Mouse (Mus musculus) hindbrain, embryonic 16.5 days (tissue): ENCODE measurements around the gene Rsph3b. TPM values are rescaled to one million over a fixed set of nuclear protein-coding genes. Genes with fewer than 3 reads are reported as not detected.
"Not testable (repeated sequence)": the region's sequence is repeated elsewhere in the genome, so short reads cannot be mapped to it uniquely, and the experiment has no call there.

ENCODE experiments used
- ATAC-seq: fragments of 200-750 bp; cut with Nextera tagmentation; 2 replicates; pipeline ENCODE4 v1.8.0; 2017; ENCODE audit warnings: moderate TSS enrichment, moderate library complexity
- H3K27ac ChIP-seq: fragments of 300-500 bp; sonication (generic); 2 replicates; pipeline ENCODE4 v1.5.1; 2014; ENCODE audit warnings: low read depth, mild to moderate bottlenecking, control low read depth, low read length, moderate library complexity
- H3K27me3 ChIP-seq: fragments of 300-500 bp; sonication (generic); replicated peaks from 2 replicates; pipeline ENCODE4 v1.6.1; 2014; ENCODE audit warnings: low read length; ENCODE audit not compliant: control insufficient read depth, insufficient read depth
- H3K36me3 ChIP-seq: fragments of 300-500 bp; sonication (generic); 2 replicates; pipeline ENCODE4 v1.6.1; 2014; ENCODE audit warnings: mild to moderate bottlenecking, low read length, moderate library complexity, mixed read lengths; ENCODE audit not compliant: control insufficient read depth, insufficient read depth
- H3K4me1 ChIP-seq: fragments of 300-500 bp; sonication (generic); 2 replicates; pipeline ENCODE4 v1.6.1; 2014; ENCODE audit warnings: low read depth, low read length; ENCODE audit not compliant: control insufficient read depth, insufficient read depth
- H3K4me2 ChIP-seq: fragments of 300-500 bp; sonication (generic); 2 replicates; pipeline ENCODE4 v1.6.1; 2014; ENCODE audit warnings: mild to moderate bottlenecking, low read length, control low read depth, moderate library complexity
- H3K4me3 ChIP-seq: fragments of 300-500 bp; sonication (generic); 2 replicates; pipeline ENCODE4 v1.5.1; 2014; ENCODE audit warnings: mild to moderate bottlenecking, low read length, control low read depth, moderate library complexity
- H3K9ac ChIP-seq: fragments of 300-500 bp; sonication (generic); 2 replicates; pipeline ENCODE4 v1.6.1; 2014; ENCODE audit warnings: low read depth, mild to moderate bottlenecking, control low read depth, low read length, moderate library complexity
- H3K9me3 ChIP-seq: fragments of 300-500 bp; sonication (generic); 2 replicates; pipeline ENCODE4 v1.6.1; 2014; ENCODE audit warnings: mild to moderate bottlenecking, low read length, moderate library complexity; ENCODE audit not compliant: control insufficient read depth
- WGBS: fragments of 180-500 bp; shearing (Covaris S2); extraction: QIAGEN DNeasy Blood & Tissue Kit; methylation state at CpG from one replicate; pipeline ENCODE4 v1.1.7; 2014; 5-methylcytosine and 5-hydroxymethylcytosine counted together
- polyA plus RNA-seq: library from polyadenylated mRNA; unstranded; fragments of >200 nt; fragmentation: Nextera tagmentation; extraction: Ambion mirVana; gene quantifications from 2 replicates; pipeline ENCODE4 v1.2.1, GENCODE M21; 2015

Rsph3b gene
- polyA plus RNA-seq, 1 experiment from 2014 or later: 63.2 TPM

GRCm38 (mm10) chr17:6919388-6919787 lies 29.1 kb downstream of the Rsph3b start:
- H3K9ac ChIP-seq: not testable (repeated sequence)

GRCm38 (mm10) chr17:6915282-6915681 lies 33.2 kb downstream of the Rsph3b start:
- not testable (repeated sequence) for H3K27me3 ChIP-seq, H3K9me3 ChIP-seq, H3K4me1 ChIP-seq, H3K4me3 ChIP-seq, H3K36me3 ChIP-seq, H3K9ac ChIP-seq, H3K27ac ChIP-seq, ATAC-seq, H3K4me2 ChIP-seq
- 94% methylated on average over 2 of the region's 4 CpGs for WGBS

More at GRCm38 (mm10) chr17:6919388-6919787, 29.1 kb downstream of the Rsph3b start:
- H3K4me2 ChIP-seq, H3K4me1 ChIP-seq, H3K9me3 ChIP-seq, ATAC-seq, H3K27ac ChIP-seq, H3K27me3 ChIP-seq, H3K4me3 ChIP-seq, H3K36me3 ChIP-seq: not testable (repeated sequence)
- WGBS: 83% methylated on average over 3 of the region's 3 CpGs

GRCm38 (mm10) chr17:6914066-6914465 lies 34.4 kb downstream of the Rsph3b start:
- H3K4me1 ChIP-seq, H3K9me3 ChIP-seq, H3K27ac ChIP-seq, H3K27me3 ChIP-seq, H3K9ac ChIP-seq, H3K36me3 ChIP-seq, H3K4me3 ChIP-seq, H3K4me2 ChIP-seq, ATAC-seq: not testable (repeated sequence)
- WGBS: 95% methylated on average over 2 of the region's 6 CpGs

GRCm38 (mm10) chr17:6900361-6900760 lies 48.1 kb downstream of the Rsph3b start:
- H3K27me3 ChIP-seq, H3K27ac ChIP-seq, H3K9me3 ChIP-seq, H3K4me1 ChIP-seq, H3K4me2 ChIP-seq, H3K36me3 ChIP-seq, H3K9ac ChIP-seq, H3K4me3 ChIP-seq: not testable (repeated sequence)
- ATAC-seq: 0 out of 2 replicates have a peak, but pooled peaks have one; percentile 34
- 74% methylated on average over 1 of the region's 2 CpGs for WGBS

GRCm38 (mm10) chr17:6897996-6898562 lies 50.4 kb downstream of the Rsph3b start:
- H3K4me2 ChIP-seq, H3K27ac ChIP-seq, H3K4me1 ChIP-seq, H3K27me3 ChIP-seq, H3K36me3 ChIP-seq, H3K9me3 ChIP-seq, ATAC-seq, H3K9ac ChIP-seq, H3K4me3 ChIP-seq: not testable (repeated sequence)
- 71% methylated on average over 6 of the region's 7 CpGs for WGBS

GRCm38 (mm10) chr17:6896756-6897155 lies 51.7 kb downstream of the Rsph3b start:
- Histone ChIP-seq H3K9me3 (no peaks in the 10 kb centered on the region), H3K4me1 (no peaks in the 10 kb centered on the region), H3K27ac (no peak overlapping the region), H3K4me2 (no peak overlapping the region), H3K36me3 (no peaks in the 10 kb centered on the region), H3K9ac (no peak overlapping the region), H3K27me3 (no peaks in the 10 kb centered on the region), H3K4me3 (no peak overlapping the region)
- 71% methylated on average over 4 of the region's 4 CpGs for WGBS
- no peak for ATAC-seq

- 78% methylated on average over 10 of the region's 10 CpGs for WGBS
- Histone ChIP-seq H3K36me3 (no peaks in the 10 kb centered on the region), H3K9ac (no peak overlapping the region), H3K27me3 (no peaks in the 10 kb centered on the region), H3K9me3 (no peaks in the 10 kb centered on the region), H3K4me3 (no peak overlapping the region), H3K4me2 (no peak overlapping the region), H3K4me1 (no peaks in the 10 kb centered on the region), H3K27ac (no peak overlapping the region)
- ATAC-seq: no peak
Observed at GRCm38 (mm10) chr17:6893332-6893731, 55.1 kb downstream of the Rsph3b start.

GRCm38 (mm10) chr17:6891966-6892934 lies 56.2 kb downstream of the Rsph3b start:
- Histone ChIP-seq H3K27me3 (no peaks in the 10 kb centered on the region), H3K9me3 (no peaks in the 10 kb centered on the region), H3K4me2 (no peak overlapping the region), H3K36me3 (no peaks in the 10 kb centered on the region), H3K4me1 (no peaks in the 10 kb centered on the region), H3K9ac (no peak overlapping the region), H3K27ac (no peak overlapping the region), H3K4me3 (no peak overlapping the region)
- no peak for ATAC-seq
- WGBS: 72% methylated on average over 7 of the region's 7 CpGs

GRCm38 (mm10) chr17:6886445-6886844 lies 62.0 kb downstream of the Rsph3b start:
- 96% methylated on average over 1 of the region's 1 CpGs for WGBS
- H3K27ac ChIP-seq: no peak overlapping the region
- no peaks in the 10 kb centered on the region for H3K27me3 ChIP-seq
- H3K4me1 ChIP-seq: no peaks in the 10 kb centered on the region
- no peaks in the 10 kb centered on the region for H3K36me3 ChIP-seq
- H3K4me2 ChIP-seq: no peak overlapping the region
- H3K9me3 ChIP-seq: no peaks in the 10 kb centered on the region
- ATAC-seq: no peak
- H3K4me3 ChIP-seq: no peak overlapping the region
- H3K9ac ChIP-seq: no peak overlapping the region
